Mouse (Mus musculus) heart, embryonic 14.5 days (tissue): Measurements from ENCODE around the gene 1700018B08Rik. TPM values are rescaled to one million over a fixed set of nuclear protein-coding genes. Genes with fewer than 3 reads are reported as not detected.

Experiments
- ATAC-seq: fragments of 200-750 bp; cut with Nextera tagmentation; 2 replicates; pipeline ENCODE4 v1.8.0; 2017; ENCODE audit warnings: low read depth, moderate TSS enrichment; ENCODE audit not compliant: insufficient number of reproducible peaks, insufficient read depth, low FRiP score
- H3K27ac ChIP-seq, 2 experiments: fragments of 200-500 bp in 1 of 2; fragments of 300-500 bp in 1 of 2; sonication (generic) in 1 of 2; replicated peaks in 1 of 2; 2 replicates each; pipeline ENCODE4 v1.5.1; 2012 to 2014; ENCODE audit warnings: low read depth in 2 of 2, low read length in 2 of 2, control low read depth in 1 of 2, mild to moderate bottlenecking in 1 of 2, mixed read lengths in 1 of 2; ENCODE audit not compliant: control insufficient read depth in 1 of 2, insufficient read depth in 1 of 2
- H3K27me3 ChIP-seq: fragments of 300-500 bp; sonication (generic); 2 replicates; pipeline ENCODE4 v1.6.1; 2014; ENCODE audit warnings: mild to moderate bottlenecking, low read length, control low read depth; ENCODE audit not compliant: control insufficient read depth, insufficient read depth
- H3K36me3 ChIP-seq: fragments of 300-500 bp; sonication (generic); 2 replicates; pipeline ENCODE4 v1.6.1; 2014; ENCODE audit warnings: mild to moderate bottlenecking, control low read depth, low read length, mixed read lengths; ENCODE audit not compliant: control insufficient read depth, insufficient read depth
- H3K4me1 ChIP-seq, 2 experiments: fragments of 200-500 bp in 1 of 2; fragments of 300-500 bp in 1 of 2; sonication (generic) in 1 of 2; 2 replicates each; pipeline ENCODE4 v1.6.1; 2012 to 2014; ENCODE audit warnings: low read length in 2 of 2, control low read depth in 1 of 2, mixed read lengths in 1 of 2; ENCODE audit not compliant: control insufficient read depth in 2 of 2, insufficient read depth in 2 of 2
- H3K4me2 ChIP-seq: fragments of 300-500 bp; sonication (generic); 2 replicates; pipeline ENCODE4 v1.6.1; 2014; ENCODE audit warnings: mild to moderate bottlenecking, low read length
- H3K4me3 ChIP-seq, 2 experiments: fragments of 200-500 bp in 1 of 2; fragments of 300-500 bp in 1 of 2; sonication (generic) in 1 of 2; 2 replicates each; pipeline ENCODE4 v1.5.1; 2012 to 2014; ENCODE audit warnings: low read length in 2 of 2, mild to moderate bottlenecking in 2 of 2, control low read depth in 1 of 2, low read depth in 1 of 2, moderate library complexity in 1 of 2; ENCODE audit not compliant: control insufficient read depth in 1 of 2, insufficient read depth in 1 of 2
- H3K9ac ChIP-seq: fragments of 300-500 bp; sonication (generic); 2 replicates; pipeline ENCODE4 v1.6.1; 2014; ENCODE audit warnings: mild to moderate bottlenecking, low read length
- H3K9me3 ChIP-seq: fragments of 300-500 bp; sonication (generic); 2 replicates; pipeline ENCODE4 v1.6.1; 2016; ENCODE audit warnings: low read length, control low read depth; ENCODE audit not compliant: control insufficient read depth
- WGBS: fragments of 180-500 bp; shearing (Covaris S2); extraction: QIAGEN DNeasy Blood & Tissue Kit; methylation state at CpG from one replicate; pipeline ENCODE4 v1.1.7; 2014; 5-methylcytosine and 5-hydroxymethylcytosine counted together
- polyA plus RNA-seq: library from polyadenylated mRNA; unstranded; fragments of >200 nt; fragmentation: Nextera tagmentation; extraction: Ambion mirVana; gene quantifications from 2 replicates; pipeline ENCODE4 v1.2.1, GENCODE M21; 2014

The 1700018B08Rik gene
- polyA plus RNA-seq, 1 experiment from 2014 or later, result not detected

DNA sequence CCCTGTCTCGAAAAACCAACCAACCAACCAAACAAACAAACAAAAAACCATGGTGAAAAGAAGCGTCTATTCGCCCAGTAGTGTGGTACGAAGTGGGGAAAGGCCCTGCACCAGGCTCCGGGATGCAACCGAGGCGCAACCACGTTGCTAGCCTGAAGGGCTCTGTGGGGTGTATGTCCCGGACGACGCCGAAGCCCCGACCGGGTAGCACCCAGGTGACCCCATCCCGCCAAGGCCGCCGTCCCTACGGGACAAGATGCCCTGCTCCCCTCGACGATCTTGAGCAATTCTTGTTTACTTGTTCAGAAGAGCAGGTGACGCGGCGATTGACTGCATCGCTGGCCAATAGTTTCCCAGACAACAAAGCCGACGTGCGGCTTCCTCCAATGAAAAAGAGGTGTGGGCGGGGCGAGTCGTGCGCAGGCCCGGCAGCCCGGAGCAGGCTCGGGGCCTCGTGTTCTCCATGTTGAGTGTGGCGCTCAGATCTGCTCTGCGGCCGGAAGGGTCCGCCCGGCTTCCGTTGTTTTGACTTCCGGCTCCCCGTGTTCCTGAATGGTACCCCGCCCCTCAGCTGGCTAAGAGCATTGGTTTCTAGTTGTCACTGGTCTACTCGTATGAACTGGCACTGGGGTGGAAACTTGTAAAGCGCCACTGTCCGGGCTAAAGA is 41.2 kb upstream of the 1700018B08Rik start:
- H3K36me3 ChIP-seq, result no peaks in the 10 kb centered on the region
- ATAC-seq, result peak; percentile 94
- peak overlapping the region in 1 of 2 experiments; percentile 62; a peak in 1 of 4 replicates for H3K27ac ChIP-seq
- H3K27me3 ChIP-seq, result no peaks in the 10 kb centered on the region
- peak overlapping the region; percentile 76 for H3K9ac ChIP-seq
- peaks cover 3 to 4% of the 10 kb centered on the region in 2 experiments; a peak in 2 of 4 replicates for H3K4me1 ChIP-seq
- H3K9me3 ChIP-seq, result no peaks in the 10 kb centered on the region
- H3K4me2 ChIP-seq, result peak overlapping the region; percentile 75
- peak overlapping the region; percentile 53 to 65 for H3K4me3 ChIP-seq
- WGBS, result 2% methylated on average over 47 of the region's 47 CpGs

DNA sequence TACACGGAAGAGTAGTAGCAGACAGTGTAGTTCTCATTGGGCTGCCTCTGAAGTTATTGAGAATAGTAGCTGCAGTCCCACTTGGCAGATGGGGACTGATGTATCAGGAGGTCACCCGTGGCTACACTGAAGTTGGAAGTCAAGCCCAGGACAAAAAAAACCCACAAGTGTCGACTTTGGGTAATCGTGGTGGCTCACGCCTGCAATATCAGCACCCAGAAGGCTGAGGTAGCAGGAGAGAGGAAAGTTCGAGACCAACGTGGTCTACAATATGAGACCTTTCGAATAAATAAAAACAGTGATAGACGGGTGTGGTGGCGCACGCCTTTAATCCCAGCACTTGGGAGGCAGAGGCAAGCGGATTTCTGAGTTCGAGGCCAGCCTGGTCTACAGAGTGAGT is 40.6 kb upstream of the 1700018B08Rik start:
- H3K4me3 ChIP-seq, result peak overlapping the region; percentile 53 to 65
- peak overlapping the region; percentile 76 for H3K9ac ChIP-seq
- no peak overlapping the region; a peak in 1 of 4 replicates for H3K27ac ChIP-seq
- peak overlapping the region; percentile 75 for H3K4me2 ChIP-seq
- no peaks in the 10 kb centered on the region for H3K27me3 ChIP-seq
- no peak for ATAC-seq
- no peaks in the 10 kb centered on the region for H3K36me3 ChIP-seq
- no peaks in the 10 kb centered on the region for H3K9me3 ChIP-seq
- WGBS, result 39% methylated on average over 13 of the region's 13 CpGs
- peaks cover 1 to 3% of the 10 kb centered on the region in 2 experiments; a peak in 2 of 4 replicates for H3K4me1 ChIP-seq

DNA sequence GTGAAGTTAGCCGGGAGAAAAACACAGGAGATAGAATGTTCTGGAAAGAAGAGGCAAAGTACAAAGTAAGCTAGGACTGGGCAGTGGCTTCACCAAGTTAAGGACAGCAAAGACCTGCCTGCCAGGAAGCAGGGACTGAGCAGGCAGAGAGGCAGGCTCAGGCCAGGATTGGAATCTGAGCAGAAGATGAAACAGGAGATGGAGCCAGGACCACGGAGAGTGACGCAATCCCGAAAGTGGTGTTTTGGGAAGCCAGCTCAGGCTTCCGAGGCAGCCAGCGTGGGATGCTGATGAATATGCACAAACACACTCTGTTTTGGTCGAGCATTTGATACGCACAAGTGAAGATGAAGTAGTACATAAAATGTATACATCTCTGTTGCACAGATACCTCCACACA is 39.5 kb upstream of the 1700018B08Rik start:
- no peaks in the 10 kb centered on the region for H3K9me3 ChIP-seq
- H3K4me3 ChIP-seq, result no peak overlapping the region
- H3K36me3 ChIP-seq, result no peaks in the 10 kb centered on the region
- H3K4me1 ChIP-seq, result peaks cover 0 to 4% of the 10 kb centered on the region in 2 experiments; a peak in 1 of 4 replicates
- no peak overlapping the region for H3K9ac ChIP-seq
- H3K27ac ChIP-seq, result no peak overlapping the region
- H3K4me2 ChIP-seq, result no peak overlapping the region
- WGBS, result 45% methylated on average over 8 of the region's 8 CpGs
- no peaks in the 10 kb centered on the region for H3K27me3 ChIP-seq
- ATAC-seq, result no peak

DNA sequence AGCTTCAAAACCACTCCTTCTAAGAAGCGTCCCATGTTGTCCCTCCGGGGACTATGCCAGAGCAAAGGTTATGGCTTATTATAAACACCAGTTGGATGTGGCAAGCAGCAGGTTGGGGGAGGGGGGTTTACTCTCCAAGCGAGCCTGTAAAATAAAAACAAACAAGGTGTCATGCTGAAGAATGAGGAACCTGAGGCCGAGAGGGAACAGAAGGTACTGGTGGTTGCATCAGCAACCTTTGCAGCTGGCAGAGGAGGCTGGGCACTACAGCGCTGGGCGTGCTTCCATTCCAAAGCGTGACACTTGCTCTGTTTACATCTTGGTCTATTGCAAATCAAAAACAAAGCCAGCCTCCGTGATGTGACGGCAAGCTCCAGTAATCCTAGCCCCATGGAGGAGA is 36.3 kb upstream of the 1700018B08Rik start:
- H3K4me1 ChIP-seq, result peaks cover 13 to 17% of the 10 kb centered on the region in 2 experiments
- 43% methylated on average over 9 of the region's 9 CpGs for WGBS

DNA sequence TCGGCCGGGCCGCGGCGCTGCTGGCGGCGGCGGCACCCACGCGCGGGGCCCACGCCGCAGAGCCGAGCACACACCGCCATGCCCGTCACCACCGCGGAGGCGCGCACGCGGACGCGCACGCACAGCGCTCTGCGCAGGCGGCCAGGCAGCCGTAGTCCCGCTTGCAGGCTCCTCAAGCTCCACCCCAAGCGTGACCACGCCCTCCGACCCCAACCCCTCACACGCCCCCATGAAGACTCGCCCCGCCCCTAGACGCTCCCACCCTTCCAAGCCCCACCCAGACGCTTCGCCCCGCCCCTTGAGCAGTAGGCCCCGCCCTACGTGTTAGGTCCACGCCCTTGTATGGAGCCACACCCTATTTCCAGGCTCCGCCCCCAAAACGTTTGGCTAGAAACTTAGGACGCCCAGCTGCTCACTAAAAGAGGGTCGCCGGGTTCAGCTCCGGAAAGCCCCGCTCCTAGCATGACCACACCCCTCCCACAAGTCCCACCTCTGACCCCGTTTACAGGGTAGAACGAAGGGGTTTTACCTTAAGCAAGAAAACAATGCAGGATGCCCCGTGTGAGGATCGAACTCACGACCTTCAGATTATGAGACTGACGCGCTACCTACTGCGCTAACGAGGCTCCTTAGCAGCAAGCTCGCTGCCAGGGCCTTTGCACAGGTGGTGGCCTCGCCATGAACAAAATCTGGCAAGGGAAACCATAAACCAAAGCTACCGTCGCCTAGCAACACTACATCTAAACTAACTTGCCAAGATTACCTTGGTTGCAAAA is 34.7 kb upstream of the 1700018B08Rik start, which contains the start of gene Fbxo31:
Gene Fbxo31 (minus strand): TSS at position 131 of the 776 bp plus-strand sequence.
- 0 out of 4 replicates have a peak within 1 kb of the TSS, but pooled peaks of 1 of the 2 experiments have one; percentile 9 for H3K27ac ChIP-seq
- H3K4me3 ChIP-seq, result peak within 1 kb of the TSS; percentile 80 to 81
- H3K36me3 ChIP-seq, result no peaks in the 10 kb centered on the region
- H3K9me3 ChIP-seq, result no peaks in the 10 kb centered on the region
- H3K4me1 ChIP-seq, result peaks cover 11 to 17% of the 10 kb centered on the region in 2 experiments
- no peaks in the 10 kb centered on the region for H3K27me3 ChIP-seq
- 2% methylated on average over 63 of the region's 63 CpGs for WGBS
- peak; percentile 91 for ATAC-seq
- peak within 1 kb of the TSS; percentile 81 for H3K4me2 ChIP-seq
- H3K9ac ChIP-seq, result peak within 1 kb of the TSS; percentile 86

More for the DNA sequence above, 36.3 kb upstream of the 1700018B08Rik start:
- no peak overlapping the region for H3K9ac ChIP-seq
- H3K4me2 ChIP-seq, result no peak overlapping the region
- no peak for ATAC-seq
- no peak overlapping the region for H3K27ac ChIP-seq
- no peaks in the 10 kb centered on the region for H3K9me3 ChIP-seq
- no peak overlapping the region for H3K4me3 ChIP-seq
- H3K27me3 ChIP-seq, result no peaks in the 10 kb centered on the region
- no peaks in the 10 kb centered on the region for H3K36me3 ChIP-seq

DNA sequence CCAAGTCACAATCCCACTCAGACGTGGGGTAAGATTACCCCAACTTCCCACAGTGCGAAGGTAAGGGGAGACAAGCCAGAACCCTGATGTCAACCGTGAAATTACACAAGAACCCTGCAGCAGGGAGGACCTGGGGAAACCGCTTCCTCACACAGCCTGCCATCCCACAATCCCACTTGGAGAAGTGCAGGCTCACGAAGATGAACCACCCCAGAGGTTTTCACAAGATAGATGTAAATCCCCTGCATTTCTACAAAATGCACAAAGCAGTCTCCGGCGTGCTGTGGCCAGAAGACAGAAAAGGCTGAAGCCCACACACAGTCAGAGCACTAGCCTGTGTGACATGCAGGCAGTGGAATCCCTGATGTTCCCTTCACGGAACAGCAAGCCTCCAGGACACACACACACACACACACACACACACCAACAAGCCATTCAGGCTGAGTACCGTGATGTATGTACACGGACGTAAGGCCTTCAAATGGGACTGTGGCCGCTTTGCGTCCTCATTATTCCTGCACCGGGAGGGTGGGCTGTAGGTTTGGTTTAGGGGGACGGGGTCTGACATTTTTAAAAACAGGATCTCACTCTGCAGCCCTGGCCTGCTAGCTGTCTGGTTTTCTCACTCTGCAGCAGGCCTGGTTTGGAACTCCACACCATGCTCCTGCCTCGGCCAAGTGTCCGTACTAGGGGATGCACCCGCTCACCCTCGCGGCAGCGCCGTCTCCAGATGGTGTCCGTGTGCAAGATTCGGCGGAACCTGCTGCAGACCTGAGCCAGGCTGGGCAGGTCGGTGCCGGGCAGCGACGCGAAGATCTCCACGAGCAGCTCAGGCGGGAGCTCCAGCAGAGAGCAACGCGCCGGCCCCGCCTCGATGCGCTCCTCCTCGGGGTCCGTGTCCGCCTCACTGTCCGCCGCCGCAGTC is 33.9 kb upstream of the 1700018B08Rik start:
- 0 out of 4 replicates have a peak overlapping the region, but pooled peaks of 1 of the 2 experiments have one; percentile 9 for H3K27ac ChIP-seq
- ATAC-seq, result no peak; the same call in 1 of the 2 replicates
- H3K9me3 ChIP-seq, result no peaks in the 10 kb centered on the region
- WGBS, result 2% methylated on average over 44 of the region's 44 CpGs
- H3K27me3 ChIP-seq, result no peaks in the 10 kb centered on the region
- H3K4me1 ChIP-seq, result peaks cover 15 to 24% of the 10 kb centered on the region in 2 experiments
- peak overlapping the region; percentile 80 to 81 for H3K4me3 ChIP-seq
- H3K4me2 ChIP-seq, result peak overlapping the region; percentile 81
- H3K9ac ChIP-seq, result peak overlapping the region; percentile 86
- no peaks in the 10 kb centered on the region for H3K36me3 ChIP-seq

DNA sequence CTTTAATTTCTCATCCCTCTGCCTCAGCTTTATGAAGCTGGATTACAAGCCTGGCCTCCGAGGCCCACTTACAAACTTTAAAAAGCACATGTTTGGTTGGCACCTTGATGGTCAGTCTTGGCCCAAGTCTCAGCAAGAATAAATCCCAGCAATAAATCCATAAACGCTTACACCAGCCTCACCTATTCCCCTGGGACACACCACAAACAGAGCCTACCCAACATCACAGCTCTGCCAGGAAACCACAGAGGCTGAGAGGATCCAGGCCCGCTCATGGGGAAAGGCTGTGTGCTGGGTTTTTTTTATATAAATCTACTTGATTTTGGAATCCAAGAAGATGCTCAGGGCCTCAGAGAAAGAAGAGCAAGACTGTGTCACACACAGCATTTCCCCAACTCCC is 31.5 kb upstream of the 1700018B08Rik start:
- no peak overlapping the region for H3K27ac ChIP-seq
- H3K27me3 ChIP-seq, result no peaks in the 10 kb centered on the region
- H3K9ac ChIP-seq, result no peak overlapping the region
- 72% methylated on average over 3 of the region's 3 CpGs for WGBS
- no peak for ATAC-seq
- H3K4me2 ChIP-seq, result no peak overlapping the region
- no peaks in the 10 kb centered on the region for H3K36me3 ChIP-seq
- no peak overlapping the region for H3K4me3 ChIP-seq
- H3K9me3 ChIP-seq, result no peaks in the 10 kb centered on the region
- H3K4me1 ChIP-seq, result peaks cover 17 to 26% of the 10 kb centered on the region in 2 experiments
